Mouse (Mus musculus): Measurements from ENCODE around the gene Col25a1. TPM values are rescaled to one million over a fixed set of nuclear protein-coding genes. Genes with fewer than 3 reads are reported as not detected.
A peak's percentile ranks its signal among the peaks of the same experiment; 100 is the strongest.

Col25a1 gene
- polyA plus RNA-seq, 1 experiment from 2014 or later, result 17.5 TPM

- Histone ChIP-seq H3K27me3 (no peaks in the 10 kb centered on the region), H3K36me3 (no peaks in the 10 kb centered on the region), H3K4me2 (no peak overlapping the region), H3K4me3 (no peak overlapping the region), H3K4me1 (no peaks in the 10 kb centered on the region; the same call in 1 of the 2 replicates), H3K9me3 (no peaks in the 10 kb centered on the region), H3K27ac (no peak overlapping the region), H3K9ac (no peak overlapping the region)
- no peak for ATAC-seq (ENCODE audit: borderline replicate concordance, extremely low read depth, low FRiP score, low TSS enrichment)
- WGBS, result 90% methylated on average over 5 of the region's 5 CpGs
Observed at GRCm38 (mm10) chr3:130291926-130292325, 160.6 kb downstream of the Col25a1 start.

DNA sequence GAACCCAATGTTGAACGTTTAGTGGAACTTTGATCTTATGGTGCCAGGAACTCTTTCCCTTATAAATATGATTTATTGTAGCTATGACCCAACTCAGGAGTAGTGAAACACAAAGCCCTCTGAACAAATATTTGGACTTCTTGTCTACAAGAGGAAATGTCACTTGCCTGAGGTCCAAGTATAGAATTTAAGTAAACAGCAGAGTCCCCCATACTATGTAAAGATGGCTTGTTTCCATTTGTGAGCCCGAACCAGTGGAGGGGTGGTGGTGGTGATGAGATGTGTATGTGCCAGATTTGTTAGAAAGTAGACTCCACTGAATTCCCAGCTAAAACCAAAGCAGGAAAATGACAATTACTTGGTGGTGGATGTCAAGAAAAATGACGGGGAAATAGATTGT lies 169.2 kb downstream of the Col25a1 start:
- H3K27ac ChIP-seq, result no peak overlapping the region
- 23% methylated on average over 3 of the region's 3 CpGs for WGBS
- ATAC-seq (ENCODE audit: borderline replicate concordance, extremely low read depth, low FRiP score, low TSS enrichment), result peak; percentile 86
- H3K4me1 ChIP-seq, result peaks cover 12% of the 10 kb centered on the region; the same call in 1 of the 2 replicates
- no peak overlapping the region for H3K9ac ChIP-seq
- no peak overlapping the region for H3K4me2 ChIP-seq
- no peak overlapping the region for H3K4me3 ChIP-seq
- H3K27me3 ChIP-seq, result no peaks in the 10 kb centered on the region
- no peaks in the 10 kb centered on the region for H3K36me3 ChIP-seq
- H3K9me3 ChIP-seq, result no peaks in the 10 kb centered on the region

DNA sequence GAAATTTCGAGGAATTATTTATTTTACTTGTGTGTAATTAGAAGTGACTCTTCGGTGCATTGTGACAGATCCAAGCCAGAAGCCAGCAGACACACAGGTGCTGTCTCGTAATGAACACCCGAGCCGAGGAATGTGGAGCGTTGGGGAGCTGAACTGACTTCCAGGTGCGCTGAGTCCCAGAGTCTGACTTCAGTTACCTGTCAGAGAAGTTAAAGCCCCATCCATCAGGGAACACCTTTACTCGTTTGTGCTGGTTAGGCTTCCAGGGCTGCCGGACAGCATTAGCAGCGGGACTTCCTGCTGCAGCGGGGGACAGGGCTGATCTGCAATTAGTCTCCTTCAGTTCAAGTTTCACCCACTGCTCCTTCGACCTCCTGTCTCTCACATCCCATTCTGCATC lies 172.3 kb downstream of the Col25a1 start:
- WGBS, result 25% methylated on average over 12 of the region's 12 CpGs
- no peak overlapping the region for H3K4me2 ChIP-seq

DNA sequence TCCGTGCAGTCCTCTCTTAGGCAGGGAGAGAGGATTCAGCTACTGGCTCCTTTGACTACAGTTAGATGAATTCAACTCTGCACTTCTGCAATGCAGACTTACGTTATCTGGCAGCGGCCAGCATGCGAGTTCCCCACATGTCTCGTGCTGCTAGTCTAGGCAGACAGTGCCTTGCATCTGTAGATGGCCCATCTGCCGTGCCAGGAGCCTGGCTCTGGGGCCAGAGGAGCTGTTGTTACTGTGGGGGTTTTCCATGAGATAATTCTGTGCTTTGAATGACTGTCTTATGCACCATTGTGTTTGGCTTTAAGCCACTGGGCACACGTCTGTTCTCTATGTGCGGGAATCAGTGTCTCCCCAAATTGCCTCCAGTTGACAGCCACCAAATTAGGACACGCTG lies 173.5 kb downstream of the Col25a1 start:
- H3K27ac ChIP-seq, result no peak overlapping the region
- 72% methylated on average over 9 of the region's 9 CpGs for WGBS
- ATAC-seq (ENCODE audit: borderline replicate concordance, extremely low read depth, low FRiP score, low TSS enrichment), result no peak
- H3K9me3 ChIP-seq, result no peaks in the 10 kb centered on the region
- H3K4me1 ChIP-seq, result peaks cover 13% of the 10 kb centered on the region; the same call in 1 of the 2 replicates
- no peak overlapping the region for H3K9ac ChIP-seq
- no peak overlapping the region for H3K4me3 ChIP-seq
- no peak overlapping the region for H3K4me2 ChIP-seq
- no peaks in the 10 kb centered on the region for H3K36me3 ChIP-seq
- no peaks in the 10 kb centered on the region for H3K27me3 ChIP-seq

More for the DNA sequence above, 172.3 kb downstream of the Col25a1 start:
- H3K27me3 ChIP-seq, result no peaks in the 10 kb centered on the region
- H3K36me3 ChIP-seq, result no peaks in the 10 kb centered on the region
- H3K4me3 ChIP-seq, result no peak overlapping the region
- no peak for ATAC-seq (ENCODE audit: borderline replicate concordance, extremely low read depth, low FRiP score, low TSS enrichment)
- H3K4me1 ChIP-seq, result peaks cover 12% of the 10 kb centered on the region; the same call in 1 of the 2 replicates
- no peak overlapping the region for H3K9ac ChIP-seq
- no peak overlapping the region for H3K27ac ChIP-seq
- H3K9me3 ChIP-seq, result no peaks in the 10 kb centered on the region

GRCm38 (mm10) chr3:130305686-130306085 lies 174.4 kb downstream of the Col25a1 start:
- H3K4me3 ChIP-seq, result no peak overlapping the region
- H3K9ac ChIP-seq, result no peak overlapping the region
- H3K9me3 ChIP-seq, result no peaks in the 10 kb centered on the region
- no peak for ATAC-seq (ENCODE audit: borderline replicate concordance, extremely low read depth, low FRiP score, low TSS enrichment)
- H3K27me3 ChIP-seq, result no peaks in the 10 kb centered on the region
- H3K4me2 ChIP-seq, result no peak overlapping the region
- H3K36me3 ChIP-seq, result no peaks in the 10 kb centered on the region
- 79% methylated on average over 9 of the region's 9 CpGs for WGBS
- H3K4me1 ChIP-seq, result peaks cover 20% of the 10 kb centered on the region
- no peak overlapping the region for H3K27ac ChIP-seq

DNA sequence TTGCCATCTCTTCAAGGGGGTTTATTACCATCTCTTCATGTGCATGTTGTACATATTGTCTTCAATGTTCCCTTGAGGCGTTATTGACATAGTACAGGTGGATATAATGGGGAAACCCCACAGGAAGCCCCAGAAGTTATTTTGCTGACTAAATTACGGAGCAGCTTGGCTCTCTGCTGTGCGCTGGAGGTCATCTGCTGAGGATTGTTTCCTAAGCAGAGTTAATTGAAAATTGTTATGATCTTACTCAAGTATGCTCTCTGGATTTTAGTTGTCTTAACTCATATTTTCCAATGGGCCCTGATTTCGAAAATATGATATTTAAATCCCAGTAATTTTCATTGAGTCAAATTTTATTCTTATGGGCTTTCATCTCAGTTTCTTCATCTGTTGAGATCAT lies 178.0 kb downstream of the Col25a1 start:
- 87% methylated on average over 4 of the region's 4 CpGs for WGBS
- ATAC-seq (ENCODE audit: borderline replicate concordance, extremely low read depth, low FRiP score, low TSS enrichment), result no peak
- Histone ChIP-seq H3K36me3 (no peaks in the 10 kb centered on the region), H3K4me2 (no peak overlapping the region), H3K27me3 (no peaks in the 10 kb centered on the region), H3K9ac (no peak overlapping the region), H3K27ac (no peak overlapping the region), H3K4me3 (no peak overlapping the region), H3K4me1 (peaks cover 14% of the 10 kb centered on the region), H3K9me3 (no peaks in the 10 kb centered on the region)

GRCm38 (mm10) chr3:130310694-130311305 lies 179.5 kb downstream of the Col25a1 start:
- Histone ChIP-seq H3K4me2 (peak overlapping the region; percentile 17), H3K27ac (no peak overlapping the region; the same call in 1 of the 2 replicates), H3K4me3 (no peak overlapping the region), H3K36me3 (no peaks in the 10 kb centered on the region), H3K9me3 (no peaks in the 10 kb centered on the region), H3K4me1 (peaks cover 14% of the 10 kb centered on the region), H3K27me3 (no peaks in the 10 kb centered on the region), H3K9ac (no peak overlapping the region)
- 37% methylated on average over 14 of the region's 14 CpGs for WGBS
- ATAC-seq (ENCODE audit: borderline replicate concordance, extremely low read depth, low FRiP score, low TSS enrichment), result peak; percentile 46; the same call in 1 of the 2 replicates

GRCm38 (mm10) chr3:130313246-130313645 lies 181.9 kb downstream of the Col25a1 start:
- 57% methylated on average over 6 of the region's 6 CpGs for WGBS

DNA sequence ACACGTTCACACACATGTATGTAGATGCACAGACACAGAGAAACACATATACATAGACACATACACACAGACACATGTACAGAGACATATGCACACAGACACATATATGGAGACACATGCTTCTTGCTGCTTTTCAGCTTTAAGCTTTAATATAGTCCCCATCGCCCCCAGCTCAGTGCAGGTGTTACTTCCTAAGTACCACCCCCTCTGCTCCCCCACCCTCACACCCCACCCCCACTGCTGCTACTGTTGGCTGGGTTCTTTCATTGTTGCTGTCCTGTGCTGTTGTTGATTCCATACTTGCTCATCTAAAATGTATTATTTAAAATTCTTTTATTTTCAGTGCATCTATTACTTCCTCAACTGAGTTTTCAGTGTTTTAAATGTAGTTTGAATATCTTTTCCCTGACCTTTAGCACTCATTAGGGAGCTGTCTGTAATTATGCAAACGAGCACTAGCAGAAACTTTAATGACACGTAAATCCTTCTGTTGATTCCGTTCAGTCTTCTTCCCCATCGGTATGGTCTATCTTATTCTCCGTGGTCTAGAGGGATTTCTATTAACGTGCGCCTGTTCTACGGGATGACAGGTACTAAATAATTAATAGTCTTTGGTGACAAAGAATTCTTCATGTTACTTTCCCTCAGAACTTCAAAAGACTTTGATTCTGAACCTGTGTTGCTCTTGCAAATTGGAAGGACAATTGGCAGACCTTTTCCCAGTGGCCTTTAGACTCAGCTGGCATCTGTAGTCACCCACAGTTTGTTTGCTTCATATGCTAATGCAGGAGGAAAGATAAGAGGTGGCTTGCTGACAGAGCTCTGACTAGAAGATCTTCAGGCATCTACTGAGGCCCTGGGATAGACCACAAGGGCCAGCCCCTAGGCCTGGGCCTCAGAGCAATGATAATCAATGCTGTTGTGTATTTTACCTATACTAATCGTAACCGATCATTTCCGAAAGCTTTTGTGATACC lies 196.0 kb downstream of the Col25a1 start:
- Histone ChIP-seq H3K4me1 (peaks cover 6% of the 10 kb centered on the region), H3K36me3 (no peaks in the 10 kb centered on the region), H3K27me3 (no peaks in the 10 kb centered on the region), H3K9ac (no peak overlapping the region), H3K4me2 (no peak overlapping the region), H3K9me3 (no peaks in the 10 kb centered on the region), H3K27ac (no peak overlapping the region), H3K4me3 (no peak overlapping the region)
- no peak for ATAC-seq (ENCODE audit: borderline replicate concordance, extremely low read depth, low FRiP score, low TSS enrichment)
- WGBS, result 74% methylated on average over 13 of the region's 13 CpGs

More at GRCm38 (mm10) chr3:130313246-130313645, 181.9 kb downstream of the Col25a1 start:
- H3K4me1 ChIP-seq, result peaks cover 14% of the 10 kb centered on the region
- H3K4me3 ChIP-seq, result no peak overlapping the region
- no peak overlapping the region for H3K27ac ChIP-seq
- no peaks in the 10 kb centered on the region for H3K27me3 ChIP-seq
- no peak for ATAC-seq (ENCODE audit: borderline replicate concordance, extremely low read depth, low FRiP score, low TSS enrichment)
- no peaks in the 10 kb centered on the region for H3K36me3 ChIP-seq
- H3K9ac ChIP-seq, result no peak overlapping the region
- H3K4me2 ChIP-seq, result no peak overlapping the region
- H3K9me3 ChIP-seq, result no peaks in the 10 kb centered on the region

- no peak for ATAC-seq (ENCODE audit: borderline replicate concordance, extremely low read depth, low FRiP score, low TSS enrichment)
Observed at GRCm38 (mm10) chr3:130328909-130329308, 197.6 kb downstream of the Col25a1 start.

GRCm38 (mm10) chr3:130329833-130330555 lies 198.7 kb downstream of the Col25a1 start:
- no peak overlapping the region for H3K4me2 ChIP-seq
- ATAC-seq (ENCODE audit: borderline replicate concordance, extremely low read depth, low FRiP score, low TSS enrichment), result peak; percentile 83
- H3K9me3 ChIP-seq, result no peaks in the 10 kb centered on the region
- 44% methylated on average over 9 of the region's 9 CpGs for WGBS
- H3K4me1 ChIP-seq, result peaks cover 20% of the 10 kb centered on the region
- H3K27me3 ChIP-seq, result no peaks in the 10 kb centered on the region
- H3K4me3 ChIP-seq, result no peak overlapping the region
- H3K9ac ChIP-seq, result no peak overlapping the region
- no peaks in the 10 kb centered on the region for H3K36me3 ChIP-seq
- H3K27ac ChIP-seq, result peak overlapping the region; percentile 42; the same call in 1 of the 2 replicates

More at GRCm38 (mm10) chr3:130328909-130329308, 197.6 kb downstream of the Col25a1 start:
- H3K27me3 ChIP-seq, result no peaks in the 10 kb centered on the region
- H3K4me3 ChIP-seq, result no peak overlapping the region
- H3K9ac ChIP-seq, result no peak overlapping the region
- no peaks in the 10 kb centered on the region for H3K36me3 ChIP-seq
- no peak overlapping the region for H3K27ac ChIP-seq
- 80% methylated on average over 9 of the region's 9 CpGs for WGBS
- no peak overlapping the region for H3K4me2 ChIP-seq
- H3K4me1 ChIP-seq, result peaks cover 14% of the 10 kb centered on the region
- H3K9me3 ChIP-seq, result no peaks in the 10 kb centered on the region

All from lung, embryonic 15.5 days (tissue).